Comparison of ENCODE assay signal across 11 mouse cellular contexts in genomic region chr13:97566071-97566470, GRCm38 (mm10).
DNase-seq lines count a peak whose midpoint lies in the region; ATAC-seq lines count a peak whose summit lies in the region.
"Had no signal": no experiment of that assay in that cellular context is flagged by ENCODE, and none has a peak within 500 bp of the region (broad histone marks: within the 10 kb centered on the region; RNA-seq: fewer than 3 reads in every experiment).

No protein-coding gene starts in this region.

- WGBS in midbrain, embryonic 12.5 days = 27% methylated on average over 7 of the region's 7 CpGs
- 32% methylated on average over 7 of the region's 7 CpGs for WGBS in hindbrain, embryonic 14.5 days

- peaks cover 7% of the 10 kb centered on the region for H3K4me1 ChIP-seq in midbrain, embryonic 12.5 days
- H3K4me1 ChIP-seq in hindbrain, embryonic 14.5 days (replicated peaks; ENCODE audit: control insufficient read depth, insufficient read depth, low read length) = no peaks in the 10 kb centered on the region

- peaks cover 3% of the 10 kb centered on the region; the same call in 1 of the 2 replicates for H3K27me3 ChIP-seq in midbrain, embryonic 12.5 days
- no peaks in the 10 kb centered on the region for H3K27me3 ChIP-seq in hindbrain, embryonic 14.5 days (ENCODE audit: control insufficient read depth, insufficient read depth, low read length)
- H3K27me3 ChIP-seq: hindbrain, embryonic 13.5 days had no signal

- H3K36me3 ChIP-seq in midbrain, embryonic 12.5 days = no peaks in the 10 kb centered on the region
- H3K36me3 ChIP-seq in hindbrain, embryonic 14.5 days (replicated peaks; ENCODE audit: control insufficient read depth, insufficient read depth) = no peaks in the 10 kb centered on the region
- H3K36me3 ChIP-seq: hindbrain, embryonic 13.5 days had no signal

- no peak overlapping the region for H3K9ac ChIP-seq in midbrain, embryonic 12.5 days (replicated peaks)
- H3K9ac ChIP-seq in hindbrain, embryonic 14.5 days = no peak overlapping the region
- H3K9ac ChIP-seq: hindbrain, embryonic 13.5 days had no signal

- H3K9me3 ChIP-seq in midbrain, embryonic 12.5 days = no peaks in the 10 kb centered on the region
- H3K9me3 ChIP-seq in hindbrain, embryonic 14.5 days (ENCODE audit: control insufficient read depth, low read length) = no peaks in the 10 kb centered on the region
- H3K9me3 ChIP-seq: hindbrain, embryonic 13.5 days had no signal

- no peak overlapping the region for H3K4me2 ChIP-seq in midbrain, embryonic 12.5 days (replicated peaks)
- H3K4me2 ChIP-seq in hindbrain, embryonic 14.5 days (replicated peaks) = no peak overlapping the region
- H3K4me2 ChIP-seq: hindbrain, embryonic 13.5 days had no signal

- no peak for DNase-seq in frontal cortex, postnatal 10 days (ENCODE audit: low spot score in 2 of 2)
- DNase-seq in lung, postnatal 14 days = peak; percentile 59
- no peak for DNase-seq in lung, adult 18-20 months
- DNase-seq in heart, adult 8-10 months (ENCODE audit: low spot score) = peak; percentile 81
- no peak for DNase-seq in urinary bladder, postnatal 10 days (ENCODE audit: low spot score)
- DNase-seq in hindbrain, embryonic 14.5 days (ENCODE audit: low spot score) = no peak
- DNase-seq: liver; spleen, adult 18-20 months had no signal

- H3K4me3 ChIP-seq in midbrain, embryonic 12.5 days = no peak overlapping the region
- no peak overlapping the region for H3K4me3 ChIP-seq in hindbrain, embryonic 14.5 days (replicated peaks; ENCODE audit: low read length)
- H3K4me3 ChIP-seq: hindbrain, embryonic 13.5 days had no signal

- H3K27ac ChIP-seq in midbrain, embryonic 12.5 days (replicated peaks) = peak overlapping the region; percentile 58; the same call in 1 of the 2 replicates
- no peak overlapping the region for H3K27ac ChIP-seq in hindbrain, embryonic 14.5 days
- H3K27ac ChIP-seq: hindbrain, embryonic 13.5 days had no signal

- ATAC-seq in frontal cortex, adult (ENCODE audit: low TSS enrichment) = peak; percentile 78
- no peak for ATAC-seq in midbrain, embryonic 12.5 days (ENCODE audit: low FRiP score, low read depth)
- no peak for ATAC-seq in hindbrain, embryonic 14.5 days (ENCODE audit: low FRiP score)

Comparison
In these comparisons a context has a peak if more than half of its experiments do, and no peak if none do; other contexts are left out.
1. DNase-seq: peak in lung, postnatal 14 days (single experiment) and heart, adult 8-10 months (single experiment); none in frontal cortex, postnatal 10 days (0 of 2), lung, adult 18-20 months (0 of 2), urinary bladder, postnatal 10 days (single experiment) and hindbrain, embryonic 14.5 days (single experiment).